Mouse (Mus musculus) induced T-regulatory cell, adult 2 months (primary cell): ENCODE results near the gene Kcnk18.

ENCODE experiments used
- DNase-seq: peaks from one replicate; pipeline ENCODE4 v3.0.0-alpha.2; 2012; ENCODE audit warnings: low read depth

Kcnk18 gene

DNA sequence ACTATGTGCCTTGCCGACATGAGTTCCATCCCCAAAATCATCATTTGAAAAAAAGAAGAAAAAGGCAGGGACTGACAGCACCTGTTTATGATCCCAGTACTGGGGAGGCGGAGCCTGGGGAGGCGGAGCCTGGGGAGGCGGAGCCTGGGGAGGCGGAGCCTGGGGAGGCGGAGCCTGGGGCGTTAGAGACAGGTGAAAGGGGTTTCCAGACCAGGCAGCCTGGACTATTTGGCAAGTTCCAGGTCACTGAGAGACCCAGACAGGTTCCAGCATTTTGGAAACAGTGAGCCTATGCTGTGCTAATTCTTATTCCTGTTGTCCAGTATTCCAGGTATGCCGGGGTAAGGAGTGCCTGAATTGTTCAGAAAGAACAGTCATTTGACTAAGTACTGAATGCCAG lies at the start of gene Kcnk18:
TSS of gene Kcnk18 (plus strand) at position 224 of the 400 bp plus-strand sequence.
- DNase-seq = no peak

- no peak for DNase-seq
These were observed 48.9 kb upstream of the Kcnk18 start, which contains the start of gene Vax1 for GRCm38 (mm10) chr19:59169936-59170765. TSS of gene Vax1 (minus strand) at chr19:59170056.

- DNase-seq = no peak
These were observed 48.3 kb upstream of the Kcnk18 start for GRCm38 (mm10) chr19:59170766-59171095.

DNA sequence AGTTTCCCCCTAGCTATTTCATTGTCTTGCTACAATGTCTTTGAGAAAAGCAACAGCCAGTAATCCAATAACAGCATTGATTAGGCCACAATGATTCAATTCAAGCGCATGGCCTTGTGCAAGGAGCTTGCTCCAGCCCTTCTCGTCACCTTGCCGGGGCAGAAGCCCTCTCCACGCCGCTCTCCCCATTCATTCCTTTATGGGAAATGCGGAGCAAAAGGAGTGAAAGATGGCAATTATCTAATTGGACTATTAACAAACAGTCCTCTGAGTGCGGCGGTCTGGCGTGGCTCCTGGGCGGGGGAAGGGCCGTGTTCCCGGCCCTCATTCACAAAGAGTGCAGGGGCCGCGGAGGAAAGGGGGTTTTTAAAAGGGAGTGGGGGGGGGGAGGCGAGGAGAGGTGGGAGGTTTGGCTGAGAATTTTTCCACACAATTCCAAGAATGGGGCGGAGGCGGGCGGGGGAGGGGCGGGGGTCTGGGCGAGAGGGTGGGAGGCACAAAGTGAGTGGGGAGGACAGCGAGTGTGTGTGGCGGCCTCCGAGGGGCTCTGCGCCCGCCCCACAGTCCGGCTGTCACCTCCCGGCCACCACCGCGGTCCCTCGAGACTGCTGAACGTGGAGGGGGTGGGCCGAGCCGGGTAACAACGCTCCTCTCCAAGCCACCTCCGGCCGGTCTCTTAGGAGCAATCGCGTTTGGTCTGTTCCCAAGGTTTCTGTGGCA lies 47.7 kb upstream of the Kcnk18 start:
- DNase-seq = no peak

GRCm38 (mm10) chr19:59171871-59172245 lies 47.2 kb upstream of the Kcnk18 start:
- no peak for DNase-seq

- no peak for DNase-seq
These were observed 46.2 kb upstream of the Kcnk18 start for GRCm38 (mm10) chr19:59172781-59173180.

GRCm38 (mm10) chr19:59173341-59174015 lies 45.5 kb upstream of the Kcnk18 start:
- DNase-seq = no peak

GRCm38 (mm10) chr19:59184000-59184399 lies 35.0 kb upstream of the Kcnk18 start:
- no peak for DNase-seq

DNA sequence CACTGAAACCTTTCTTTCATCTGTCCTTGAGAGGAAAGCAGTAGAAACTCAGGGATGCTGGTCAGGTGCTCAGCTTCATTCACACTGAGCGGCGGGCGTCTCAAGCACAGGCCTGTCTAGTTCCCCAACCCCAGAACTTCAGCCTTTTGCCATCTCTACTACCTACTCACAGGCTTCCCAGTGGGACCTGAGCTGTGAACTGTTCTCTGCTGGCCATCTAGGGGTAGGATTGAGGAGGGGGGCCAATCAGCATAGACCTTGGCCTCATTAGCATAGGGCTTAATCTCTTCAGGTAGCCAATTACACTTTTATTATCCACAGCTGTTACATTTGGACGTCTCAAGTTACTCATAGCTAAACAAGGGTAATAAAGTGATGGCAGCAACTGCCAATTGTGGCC lies 30.0 kb upstream of the Kcnk18 start:
- DNase-seq = no peak

- no peak for DNase-seq
These were observed 28.4 kb upstream of the Kcnk18 start for GRCm38 (mm10) chr19:59190431-59191122.

DNA sequence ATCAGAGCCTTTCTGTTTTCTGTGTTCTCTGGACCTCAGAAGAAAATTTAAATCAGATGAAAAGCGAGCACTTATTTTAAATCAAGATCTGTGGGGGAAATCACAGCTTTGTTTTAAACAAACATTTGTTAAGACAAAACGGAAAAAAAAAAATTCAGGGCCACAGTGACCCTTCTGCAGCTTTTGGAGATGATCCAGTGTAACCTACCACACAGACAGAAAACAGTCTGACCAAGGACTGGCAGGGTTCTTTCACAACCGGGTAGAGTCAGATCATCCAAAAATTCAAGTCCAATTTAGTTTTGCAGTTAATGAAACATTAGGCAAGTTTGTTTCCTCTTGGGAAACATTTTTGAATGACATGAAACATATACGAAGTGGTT lies 27.9 kb upstream of the Kcnk18 start:
- no peak for DNase-seq

- DNase-seq = no peak
These were observed 26.5 kb upstream of the Kcnk18 start for GRCm38 (mm10) chr19:59192491-59192890.

- DNase-seq = no peak
These were observed 25.6 kb upstream of the Kcnk18 start for GRCm38 (mm10) chr19:59193456-59193855.

- DNase-seq = no peak
These were observed 24.8 kb upstream of the Kcnk18 start for GRCm38 (mm10) chr19:59193986-59194820.

- no peak for DNase-seq
These were observed 23.7 kb upstream of the Kcnk18 start for GRCm38 (mm10) chr19:59195181-59195770.

DNA sequence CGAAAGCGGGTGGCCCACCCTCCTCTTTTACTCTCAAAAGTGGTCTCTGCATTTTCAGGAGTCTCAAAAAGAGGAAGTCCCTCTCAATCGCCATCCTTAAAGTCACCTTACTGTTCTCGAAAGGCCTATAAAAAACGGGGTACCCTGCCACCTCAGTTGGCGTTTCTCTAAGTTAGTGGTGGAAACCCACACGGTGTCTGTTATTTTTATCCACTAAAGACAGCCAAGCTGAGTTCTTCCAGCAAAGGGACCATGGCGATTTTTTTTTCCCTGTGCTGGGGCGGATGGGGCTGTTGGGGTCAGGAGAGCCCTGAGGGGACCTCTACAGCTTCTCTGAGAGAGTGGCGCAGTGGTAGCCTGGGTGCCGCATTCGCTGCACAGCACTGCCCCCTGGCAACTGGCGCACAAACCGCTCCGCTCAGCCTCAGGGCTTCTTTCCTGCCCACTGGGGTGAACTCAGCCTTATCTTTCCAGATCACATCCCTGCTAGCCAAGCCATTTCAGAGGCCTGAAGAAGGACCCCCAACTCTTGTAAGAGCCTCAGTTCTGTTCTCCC lies 22.8 kb upstream of the Kcnk18 start:
- peak; percentile 12 for DNase-seq

DNA sequence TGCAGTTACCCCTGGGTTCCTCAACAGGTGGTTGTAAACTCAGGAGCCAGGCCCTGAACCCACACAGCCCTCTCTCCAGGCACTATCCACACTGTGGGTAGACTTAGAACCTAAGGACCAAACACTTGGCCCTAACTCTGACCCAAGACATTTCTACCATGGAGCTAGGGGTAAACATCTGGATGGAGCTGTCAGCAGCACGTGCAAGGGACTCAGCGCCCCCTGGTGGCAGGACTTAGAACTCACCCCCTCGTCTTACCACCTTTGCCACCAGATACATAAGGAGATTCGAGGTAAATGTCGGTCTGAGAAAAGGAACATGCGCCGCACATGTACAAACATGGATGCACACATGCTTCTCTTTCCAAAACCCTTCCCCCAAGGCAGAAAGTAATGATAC lies 20.9 kb upstream of the Kcnk18 start:
- DNase-seq = peak; percentile 73

DNA sequence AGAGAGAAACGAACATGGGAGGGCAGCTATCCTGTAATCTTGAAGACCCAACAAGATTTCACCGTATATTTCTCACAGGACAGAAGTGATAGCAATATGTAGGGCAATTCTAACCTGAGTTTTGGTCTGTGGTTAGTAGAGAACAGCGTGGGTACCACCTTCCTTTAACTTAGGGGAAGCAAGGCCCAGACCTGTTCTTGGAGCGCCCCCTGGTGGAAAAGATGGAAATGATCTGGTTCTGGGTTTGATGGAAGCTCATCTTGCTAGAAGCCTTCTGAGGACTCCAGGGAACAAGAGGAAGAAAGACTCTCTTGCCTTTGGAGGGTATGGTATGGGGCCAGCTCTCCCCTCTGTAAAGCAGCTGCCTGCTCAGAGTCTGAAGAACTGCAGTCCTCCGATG lies 10.5 kb upstream of the Kcnk18 start:
- peak; percentile 72 for DNase-seq

- DNase-seq = no peak
These were observed 10.0 kb upstream of the Kcnk18 start for GRCm38 (mm10) chr19:59208986-59209385.

DNA sequence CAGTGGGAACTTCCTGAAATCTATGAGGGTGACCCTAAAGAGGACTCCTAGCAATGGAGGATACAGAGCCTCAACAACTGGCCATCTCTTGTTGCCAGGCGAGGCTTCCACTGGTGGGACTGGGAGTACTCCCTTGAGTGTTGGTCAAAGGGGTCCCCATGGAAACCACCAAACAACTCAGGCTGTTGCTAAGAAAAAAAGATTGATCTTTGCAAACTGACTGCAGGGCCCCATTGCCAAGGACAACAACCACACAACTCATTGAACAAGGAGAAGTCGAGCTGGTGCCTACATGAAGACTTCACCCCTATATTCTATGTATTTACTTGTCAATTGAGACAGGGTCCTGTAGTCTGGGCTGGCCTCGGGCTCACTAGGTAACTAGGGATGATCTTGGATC lies 2.1 kb upstream of the Kcnk18 start:
- DNase-seq = no peak

DNA sequence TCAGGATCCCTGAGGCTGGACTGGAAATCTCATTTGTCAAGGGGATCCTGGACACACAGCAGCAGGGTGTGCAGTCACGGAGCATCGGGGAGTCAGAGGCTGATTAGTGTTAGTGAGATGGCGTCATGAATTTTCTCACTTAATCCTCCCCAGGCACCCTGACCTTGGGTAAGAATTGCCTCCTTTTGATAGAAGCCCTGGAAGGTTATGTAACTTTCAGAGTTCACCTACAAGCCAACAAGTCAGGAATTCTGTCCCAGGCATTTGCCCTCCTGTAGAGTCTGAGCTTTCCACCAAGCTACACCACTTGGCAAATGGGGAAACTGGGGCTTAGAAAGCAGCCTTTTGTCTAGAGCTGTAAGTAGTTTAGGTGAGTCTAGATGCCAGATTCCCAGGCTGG lies 2.1 kb downstream of the Kcnk18 start:
- no peak for DNase-seq
